Mouse (Mus musculus): ENCODE data around the gene Bag6.

DNA sequence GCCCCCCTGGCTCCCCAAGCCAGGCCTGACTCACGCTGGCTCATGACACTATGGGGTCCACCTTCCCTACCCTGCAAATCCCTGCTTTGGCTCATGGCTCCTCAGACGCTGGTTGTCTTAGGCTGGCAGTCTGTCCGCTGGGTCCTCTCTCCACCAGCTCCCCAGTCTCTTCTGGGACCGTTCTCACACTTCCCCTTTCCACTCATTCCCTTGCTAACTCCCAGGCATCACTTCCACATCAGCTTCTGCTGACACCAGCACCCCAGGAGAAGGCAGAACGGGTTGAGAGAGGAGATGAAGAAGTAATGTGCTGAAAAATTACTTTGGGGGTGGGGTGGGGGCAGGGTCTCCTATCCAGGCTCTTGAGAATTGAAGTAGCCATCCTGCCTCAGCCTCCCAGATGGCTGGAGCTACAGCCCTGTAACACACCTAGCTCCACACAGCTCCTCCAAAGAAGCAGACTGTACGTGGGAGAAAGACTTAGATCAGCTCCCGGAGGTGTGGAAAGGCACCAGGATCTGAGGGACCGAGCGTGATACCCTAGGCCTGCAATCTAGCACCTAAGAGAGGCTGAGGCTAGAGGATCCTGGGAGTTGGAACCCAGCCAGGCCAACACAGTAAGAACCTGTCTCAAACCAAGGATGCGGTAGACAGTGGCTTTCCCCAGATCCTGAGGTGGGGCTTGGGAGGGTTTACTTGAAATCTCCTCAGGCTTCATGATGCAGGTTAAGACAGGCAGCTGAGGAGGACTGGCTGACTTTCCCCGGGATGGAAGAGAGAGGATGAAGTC, 37.7 kb downstream of the Bag6 start:
- no peak for TF ChIP-seq CTCF (conservative IDR thresholded peaks at IDR 0.05; ENCODE audit: insufficient read depth, insufficient read length, low read depth, low read length)
- TF ChIP-seq POLR2A (IDR thresholded peaks at IDR 0.05; ENCODE audit: low read depth, low read length), result no peak

Measured in kidney, adult 2 months (tissue).